22 mouse cellular contexts compared by ENCODE assay signal in the genomic region with DNA sequence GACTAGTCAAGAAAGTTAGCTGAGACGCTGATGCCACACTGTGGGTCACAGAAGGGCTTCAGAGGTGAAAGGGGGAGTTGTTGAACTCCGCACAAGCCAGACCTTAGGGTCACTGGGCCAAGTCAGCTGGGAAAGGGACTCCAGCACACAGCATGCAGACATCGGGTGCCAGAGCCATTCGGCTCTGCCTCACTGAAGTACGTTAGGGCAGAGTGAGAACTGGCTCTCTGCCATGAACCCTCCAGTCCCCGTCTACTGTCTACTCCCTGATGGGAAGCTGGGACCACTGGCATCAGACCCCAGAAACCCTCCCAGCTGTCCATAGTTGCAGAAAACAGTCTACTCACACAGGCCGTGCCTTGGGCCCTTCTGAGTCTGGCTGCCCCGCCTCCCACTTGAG.
"Had no signal": no experiment of that assay in that cellular context is flagged by ENCODE, and none has a peak within 500 bp of the region (broad histone marks: within the 10 kb centered on the region; RNA-seq: fewer than 3 reads in every experiment).

No protein-coding gene starts in this region.

- H3K4me1 ChIP-seq: lung, embryonic 15.5 days had no signal

- DNase-seq: kidney, adult 2 months; kidney, postnatal 25 days; layer of hippocampus, adult 9-11 months; liver, postnatal 0 days; right cerebral cortex, adult 18-20 months; right cerebral cortex, postnatal 14 days; right cerebral cortex, postnatal 4 days; thymus, adult 2 months; thymus, postnatal 14 days; thymus, postnatal 4 days had no signal

- H3K27me3 ChIP-seq: limb, embryonic 12.5 days; lung, embryonic 15.5 days; neural tube, embryonic 12.5 days; neural tube, embryonic 15.5 days had no signal

- ATAC-seq: intestine, postnatal 0 days; liver, postnatal 0 days had no signal

- H3K4me2 ChIP-seq: limb, embryonic 12.5 days; limb, embryonic 15.5 days; liver, embryonic 11.5 days; lung, embryonic 15.5 days; neural tube, embryonic 12.5 days; neural tube, embryonic 15.5 days had no signal

- H3K9me3 ChIP-seq: limb, embryonic 12.5 days; limb, embryonic 15.5 days; lung, embryonic 15.5 days; neural tube, embryonic 12.5 days; neural tube, embryonic 15.5 days had no signal

- H3K4me3 ChIP-seq: layer of hippocampus, adult 2 months; limb, embryonic 12.5 days; limb, embryonic 15.5 days; lung, embryonic 15.5 days; neural tube, embryonic 12.5 days; neural tube, embryonic 15.5 days had no signal

- H3K36me3 ChIP-seq: limb, embryonic 12.5 days; limb, embryonic 15.5 days; lung, embryonic 15.5 days; neural tube, embryonic 12.5 days; neural tube, embryonic 15.5 days had no signal

- H3K27ac ChIP-seq: kidney, postnatal 0 days; layer of hippocampus, adult 2 months; limb, embryonic 12.5 days; limb, embryonic 15.5 days; liver, embryonic 14.5 days; lung, embryonic 15.5 days; macrophage; neural tube, embryonic 12.5 days; neural tube, embryonic 15.5 days; stomach, postnatal 0 days had no signal

- H3K9ac ChIP-seq: limb, embryonic 12.5 days; limb, embryonic 15.5 days; liver, embryonic 14.5 days; liver, postnatal 0 days; lung, embryonic 15.5 days; neural tube, embryonic 12.5 days; neural tube, embryonic 15.5 days had no signal
